Comparison of ENCODE assay signal across 8 mouse cellular contexts in genomic region chr6:54070736-54071135, GRCm38 (mm10).
DNase-seq lines count a peak whose midpoint lies in the region.

No protein-coding gene starts in this region.

- peak; percentile 45 to 47 for DNase-seq in frontal cortex, postnatal 10 days (ENCODE audit: low spot score in 2 of 2)
- DNase-seq in frontal cortex, postnatal 36 days (ENCODE audit: low spot score in 2 of 2) = no peak
- DNase-seq in right cerebral cortex, adult 18-20 months = peak; percentile 35
- DNase-seq in right cerebral cortex, postnatal 36 days (ENCODE audit: low spot score in 2 of 2) = no peak
- DNase-seq in kidney, adult 9 months = peak; percentile 68
- peak; percentile 40 for DNase-seq in ovary, postnatal 36 days (ENCODE audit: low spot score)
- DNase-seq in spleen, postnatal 14 days (ENCODE audit: low spot score in 2 of 2) = no peak
- DNase-seq in retina, postnatal 1 day = no peak

Comparison
In these comparisons a context has a peak if more than half of its experiments do, and no peak if none do; other contexts are left out.
1. DNase-seq: peak in frontal cortex, postnatal 10 days (2 of 2), right cerebral cortex, adult 18-20 months (single experiment), kidney, adult 9 months (single experiment) and ovary, postnatal 36 days (single experiment); none in frontal cortex, postnatal 36 days (0 of 2), right cerebral cortex, postnatal 36 days (0 of 2), spleen, postnatal 14 days (0 of 2) and retina, postnatal 1 day (single experiment).